Mouse (Mus musculus) midbrain, embryonic 14.5 days (tissue): ENCODE data around the gene Otulin. TPM values are rescaled to one million over a fixed set of nuclear protein-coding genes. Genes with fewer than 3 reads are reported as not detected.

ENCODE experiments used
- ATAC-seq: fragments of 200-750 bp; cut with Nextera tagmentation; 2 replicates; pipeline ENCODE4 v1.8.0; 2017; ENCODE audit warnings: moderate number of reproducible peaks, moderate library complexity; ENCODE audit not compliant: low FRiP score, low TSS enrichment
- DNase-seq: peaks from one replicate; pipeline ENCODE4 v3.0.0-alpha.2; 2015
- H3K27ac ChIP-seq: fragments of 300-500 bp; sonication (generic); replicated peaks from 2 replicates; pipeline ENCODE4 v1.5.1; 2014; ENCODE audit warnings: mild to moderate bottlenecking, low read depth, low read length, moderate library complexity
- H3K27me3 ChIP-seq: fragments of 300-500 bp; sonication (generic); 2 replicates; pipeline ENCODE4 v1.6.1; 2014; ENCODE audit warnings: low read length, control low read depth, mixed read lengths; ENCODE audit not compliant: control insufficient read depth, insufficient read depth
- H3K36me3 ChIP-seq: fragments of 300-500 bp; sonication (generic); 2 replicates; pipeline ENCODE4 v1.6.1; 2014; ENCODE audit warnings: low read length, control low read depth; ENCODE audit not compliant: control insufficient read depth, insufficient read depth
- H3K4me1 ChIP-seq: fragments of 300-500 bp; sonication (generic); 2 replicates; pipeline ENCODE4 v1.6.1; 2014; ENCODE audit warnings: mild to moderate bottlenecking, antibody characterized with exemption, low read length, control low read depth; ENCODE audit not compliant: control insufficient read depth, insufficient read depth
- H3K4me2 ChIP-seq: fragments of 300-500 bp; sonication (generic); 2 replicates; pipeline ENCODE4 v1.6.1; 2014; ENCODE audit warnings: mild to moderate bottlenecking, low read length, moderate library complexity
- H3K4me3 ChIP-seq: fragments of 300-500 bp; sonication (generic); replicated peaks from 2 replicates; pipeline ENCODE4 v1.5.1; 2014; ENCODE audit warnings: low read depth, low read length
- H3K9ac ChIP-seq: fragments of 300-500 bp; sonication (generic); replicated peaks from 2 replicates; pipeline ENCODE4 v1.6.1; 2014; ENCODE audit warnings: mild to moderate bottlenecking, low read length, moderate library complexity
- H3K9me3 ChIP-seq: fragments of 300-500 bp; sonication (generic); 2 replicates; pipeline ENCODE4 v1.6.1; 2016; ENCODE audit warnings: low read length, control low read depth, mixed read lengths; ENCODE audit not compliant: control insufficient read depth
- WGBS: fragments of 180-500 bp; shearing (Covaris S2); extraction: QIAGEN DNeasy Blood & Tissue Kit; methylation state at CpG from one replicate; pipeline ENCODE4 v1.1.7; 2014; 5-methylcytosine and 5-hydroxymethylcytosine counted together
- polyA plus RNA-seq: library from polyadenylated mRNA; unstranded; fragments of >200 nt; fragmentation: Nextera tagmentation; extraction: Ambion mirVana; gene quantifications from 2 replicates; pipeline ENCODE4 v1.2.1, GENCODE M21; 2014

Otulin gene
- polyA plus RNA-seq, 1 experiment from 2014 or later = 29.7 TPM

- Histone ChIP-seq H3K9me3 (no peaks in the 10 kb centered on the region), H3K9ac (no peak overlapping the region), H3K36me3 (peaks cover 35% of the 10 kb centered on the region), H3K4me1 (no peaks in the 10 kb centered on the region), H3K4me3 (no peak overlapping the region), H3K27me3 (no peaks in the 10 kb centered on the region), H3K27ac (no peak overlapping the region), H3K4me2 (no peak overlapping the region)
- ATAC-seq (no peak), DNase-seq (no peak)
- 92% methylated on average over 3 of the region's 3 CpGs for WGBS
Observed at GRCm38 (mm10) chr15:27617227-27617626, 13.3 kb downstream of the Otulin start.

GRCm38 (mm10) chr15:27616159-27616558 is 14.3 kb downstream of the Otulin start:
- H3K36me3 ChIP-seq = peaks cover 36% of the 10 kb centered on the region

GRCm38 (mm10) chr15:27613255-27613654 is 17.2 kb downstream of the Otulin start:
- 86% methylated on average over 4 of the region's 4 CpGs for WGBS

More at GRCm38 (mm10) chr15:27616159-27616558, 14.3 kb downstream of the Otulin start:
- Histone ChIP-seq H3K4me3 (no peak overlapping the region), H3K27ac (no peak overlapping the region), H3K4me1 (no peaks in the 10 kb centered on the region), H3K9ac (no peak overlapping the region), H3K27me3 (no peaks in the 10 kb centered on the region), H3K4me2 (no peak overlapping the region), H3K9me3 (no peaks in the 10 kb centered on the region)
- 90% methylated on average over 4 of the region's 4 CpGs for WGBS
- DNase-seq (no peak), ATAC-seq (no peak)

GRCm38 (mm10) chr15:27612533-27613221 is 17.8 kb downstream of the Otulin start:
- 47% methylated on average over 6 of the region's 6 CpGs for WGBS
- Histone ChIP-seq H3K9ac (no peak overlapping the region), H3K4me2 (no peak overlapping the region)

More at GRCm38 (mm10) chr15:27613255-27613654, 17.2 kb downstream of the Otulin start:
- no peaks in the 10 kb centered on the region for H3K4me1 ChIP-seq
- peaks cover 42% of the 10 kb centered on the region for H3K36me3 ChIP-seq
- no peak overlapping the region for H3K27ac ChIP-seq
- H3K9me3 ChIP-seq = no peaks in the 10 kb centered on the region
- H3K9ac ChIP-seq = no peak overlapping the region
- no peaks in the 10 kb centered on the region for H3K27me3 ChIP-seq
- DNase-seq (no peak), ATAC-seq (no peak)
- H3K4me3 ChIP-seq = no peak overlapping the region
- H3K4me2 ChIP-seq = no peak overlapping the region

GRCm38 (mm10) chr15:27609554-27609953 is 20.9 kb downstream of the Otulin start:
- H3K4me3 ChIP-seq = no peak overlapping the region
- no peaks in the 10 kb centered on the region for H3K4me1 ChIP-seq
- peaks cover 41% of the 10 kb centered on the region for H3K36me3 ChIP-seq
- no peak overlapping the region for H3K9ac ChIP-seq
- DNase-seq (no peak), ATAC-seq (no peak)
- no peaks in the 10 kb centered on the region for H3K27me3 ChIP-seq
- H3K9me3 ChIP-seq = no peaks in the 10 kb centered on the region
- no peak overlapping the region for H3K4me2 ChIP-seq
- WGBS = 86% methylated on average over 4 of the region's 4 CpGs
- no peak overlapping the region for H3K27ac ChIP-seq

More at GRCm38 (mm10) chr15:27612533-27613221, 17.8 kb downstream of the Otulin start:
- Histone ChIP-seq H3K9me3 (no peaks in the 10 kb centered on the region), H3K27me3 (no peaks in the 10 kb centered on the region), H3K4me3 (no peak overlapping the region), H3K36me3 (peaks cover 41% of the 10 kb centered on the region), H3K27ac (no peak overlapping the region), H3K4me1 (no peaks in the 10 kb centered on the region)
- ATAC-seq (peak; percentile 83; the same call in 1 of the 2 replicates), DNase-seq (peak; percentile 91)

DNA sequence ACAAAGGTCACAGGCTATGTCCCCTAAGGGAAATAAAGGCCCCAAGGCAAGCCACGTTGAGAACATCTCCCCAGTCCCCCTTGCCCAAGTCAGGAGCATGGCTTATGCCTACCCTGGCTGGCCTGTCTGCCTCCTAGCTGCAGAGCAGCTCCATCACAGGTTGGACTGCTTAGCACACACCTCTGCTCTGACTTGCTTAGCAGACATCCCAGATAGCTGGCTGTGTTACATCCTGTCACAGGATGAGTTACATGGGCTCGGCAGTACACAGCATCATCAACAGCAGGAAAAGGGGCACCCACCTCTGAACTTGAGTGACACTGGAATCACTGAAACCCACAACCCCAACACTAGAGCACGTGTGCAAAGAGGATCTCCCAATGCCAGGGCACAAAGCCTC is 25.2 kb downstream of the Otulin start:
- H3K4me3 ChIP-seq = no peak overlapping the region
- peaks cover 24% of the 10 kb centered on the region for H3K36me3 ChIP-seq
- no peaks in the 10 kb centered on the region for H3K4me1 ChIP-seq
- DNase-seq (no peak), ATAC-seq (no peak)
- H3K9ac ChIP-seq = no peak overlapping the region
- H3K4me2 ChIP-seq = no peak overlapping the region
- no peaks in the 10 kb centered on the region for H3K9me3 ChIP-seq
- 83% methylated on average over 3 of the region's 3 CpGs for WGBS
- H3K27ac ChIP-seq = no peak overlapping the region
- H3K27me3 ChIP-seq = no peaks in the 10 kb centered on the region

GRCm38 (mm10) chr15:27604558-27604957 is 25.9 kb downstream of the Otulin start:
- H3K4me3 ChIP-seq = no peak overlapping the region
- ATAC-seq (no peak), DNase-seq (no peak)
- peaks cover 24% of the 10 kb centered on the region for H3K36me3 ChIP-seq
- 91% methylated on average over 3 of the region's 3 CpGs for WGBS
- no peak overlapping the region for H3K27ac ChIP-seq
- H3K27me3 ChIP-seq = no peaks in the 10 kb centered on the region
- no peak overlapping the region for H3K9ac ChIP-seq
- H3K9me3 ChIP-seq = no peaks in the 10 kb centered on the region
- H3K4me2 ChIP-seq = no peak overlapping the region
- H3K4me1 ChIP-seq = no peaks in the 10 kb centered on the region

DNA sequence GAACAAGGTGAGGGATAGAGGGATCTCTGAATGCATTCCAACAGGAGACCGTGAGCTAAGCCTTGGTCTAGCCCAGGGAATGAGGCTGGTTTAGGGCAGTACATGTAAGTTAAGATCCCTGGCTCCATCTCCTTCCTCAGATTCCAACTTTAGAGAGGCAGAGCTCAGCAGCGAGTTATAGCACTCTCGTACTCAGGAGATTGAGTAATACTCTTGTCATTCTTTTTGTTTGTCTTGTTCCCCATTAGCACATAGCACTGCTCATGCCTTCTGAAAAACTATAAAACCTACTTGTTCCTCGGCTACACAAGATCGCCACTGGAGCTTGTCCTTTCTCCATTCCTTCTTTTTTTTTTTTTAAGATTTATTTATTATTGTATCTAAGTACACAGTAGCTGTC is 30.0 kb downstream of the Otulin start:
- no peak overlapping the region for H3K4me3 ChIP-seq
- H3K4me1 ChIP-seq = no peaks in the 10 kb centered on the region
- H3K9ac ChIP-seq = no peak overlapping the region
- ATAC-seq (no peak), DNase-seq (no peak)
- no peak overlapping the region for H3K27ac ChIP-seq
- no peaks in the 10 kb centered on the region for H3K9me3 ChIP-seq
- H3K36me3 ChIP-seq = peaks cover 23% of the 10 kb centered on the region; the same call in 1 of the 2 replicates
- no peak overlapping the region for H3K4me2 ChIP-seq
- H3K27me3 ChIP-seq = no peaks in the 10 kb centered on the region
- 96% methylated on average over 5 of the region's 5 CpGs for WGBS

- H3K4me2 ChIP-seq = no peak overlapping the region
Observed at GRCm38 (mm10) chr15:27598786-27599385, 31.6 kb downstream of the Otulin start.

More at GRCm38 (mm10) chr15:27598786-27599385, 31.6 kb downstream of the Otulin start:
- no peaks in the 10 kb centered on the region for H3K9me3 ChIP-seq
- H3K27me3 ChIP-seq = no peaks in the 10 kb centered on the region
- DNase-seq (no peak), ATAC-seq (no peak)
- no peak overlapping the region for H3K9ac ChIP-seq
- peaks cover 5% of the 10 kb centered on the region; the same call in 1 of the 2 replicates for H3K4me1 ChIP-seq
- WGBS = 93% methylated on average over 13 of the region's 13 CpGs
- no peak overlapping the region for H3K27ac ChIP-seq
- peaks cover 26% of the 10 kb centered on the region for H3K36me3 ChIP-seq
- no peak overlapping the region for H3K4me3 ChIP-seq
